ENCODE assay signal across 22 mouse cellular contexts in the genomic region with DNA sequence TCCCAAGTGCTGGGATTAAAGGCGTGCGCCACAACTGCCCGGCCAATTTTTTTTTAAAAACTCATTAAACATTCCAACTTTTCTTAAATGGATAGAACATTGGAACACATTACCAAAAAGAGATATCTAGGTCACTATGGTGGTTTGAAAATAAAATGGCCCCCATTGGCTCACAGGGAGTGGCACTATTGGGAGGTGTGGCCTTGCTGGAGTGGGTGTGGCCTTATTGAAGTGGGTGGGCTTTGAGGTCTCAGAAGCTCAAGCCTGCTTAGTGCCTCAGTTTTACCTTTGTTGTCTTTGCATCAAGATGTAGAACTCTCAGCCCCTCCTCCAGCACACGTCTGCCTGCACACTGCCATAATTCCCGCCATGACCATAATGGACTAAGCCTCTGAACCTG. TPM values are rescaled to one million over a fixed set of nuclear protein-coding genes. Genes with fewer than 3 reads are reported as not detected.
"Had no signal": no experiment of that assay in that cellular context is flagged by ENCODE, and none has a peak within 500 bp of the region (broad histone marks: within the 10 kb centered on the region; RNA-seq: fewer than 3 reads in every experiment).

No protein-coding gene starts in this region.

- DNase-seq: liver, postnatal 0 days; lung, adult 2 months; lung, postnatal 14 days; lung, postnatal 36 days; midbrain, embryonic 14.5 days; right cerebral cortex, postnatal 14 days; thymus, adult 2 months; thymus, postnatal 25 days; thymus, postnatal 4 days had no signal

- H3K9ac ChIP-seq: liver, postnatal 0 days; lung, embryonic 15.5 days; midbrain, embryonic 12.5 days; neural tube, embryonic 12.5 days; stomach, embryonic 15.5 days had no signal

- H3K27me3 ChIP-seq: lung, embryonic 15.5 days; midbrain, embryonic 12.5 days; neural tube, embryonic 12.5 days; stomach, embryonic 15.5 days had no signal

- H3K4me3 ChIP-seq: lung, embryonic 15.5 days; megakaryocyte, embryonic 14.5 days; midbrain, embryonic 12.5 days; neural tube, embryonic 12.5 days; stomach, embryonic 15.5 days had no signal

- H3K27ac ChIP-seq: lung, embryonic 15.5 days; macrophage; midbrain, embryonic 12.5 days; neural tube, embryonic 12.5 days; stomach, embryonic 15.5 days; stomach, postnatal 0 days had no signal

- ATAC-seq: liver, postnatal 0 days; lung, postnatal 0 days; midbrain, embryonic 16.5 days had no signal

- H3K4me2 ChIP-seq: lung, embryonic 15.5 days; midbrain, embryonic 12.5 days; neural tube, embryonic 12.5 days; stomach, embryonic 15.5 days had no signal

- H3K9me3 ChIP-seq: lung, embryonic 15.5 days; midbrain, embryonic 12.5 days; stomach, embryonic 15.5 days had no signal

- H3K4me1 ChIP-seq: lung, embryonic 15.5 days; midbrain, embryonic 12.5 days; neural tube, embryonic 12.5 days; stomach, embryonic 15.5 days had no signal

- H3K36me3 ChIP-seq: lung, embryonic 15.5 days; midbrain, embryonic 12.5 days; neural tube, embryonic 12.5 days; stomach, embryonic 15.5 days had no signal

RNA-seq across cellular contexts. Expression of gene Mchr1, which starts 32.8 kb away (rescaled TPM):
- total RNA-seq: megakaryocyte progenitor cell, adult 5-6 weeks; monocyte, adult 5-6 weeks; neutrophil, adult 5-6 weeks had no signal
- polyA plus RNA-seq: macrophage; spleen, adult 2 months had no signal
